Mouse (Mus musculus) erythroblast, embryonic 14.5 days (primary cell): ENCODE results near the gene Adh5. TPM values are rescaled to one million over a fixed set of nuclear protein-coding genes. Genes with fewer than 3 reads are reported as not detected.

Experiments
- H3K27me3 ChIP-seq: 2 replicates; pipeline ENCODE4 v1.6.1; 2012; ENCODE audit warnings: inconsistent platforms; ENCODE audit not compliant: control insufficient read depth
- H3K36me3 ChIP-seq: 2 replicates; pipeline ENCODE4 v1.6.1; 2012; ENCODE audit warnings: mild to moderate bottlenecking, inconsistent platforms; ENCODE audit not compliant: control insufficient read depth
- H3K4me1 ChIP-seq: 2 replicates; pipeline ENCODE4 v1.6.1; 2012; ENCODE audit warnings: inconsistent platforms; ENCODE audit not compliant: control insufficient read depth
- H3K4me3 ChIP-seq: replicated peaks from 2 replicates; pipeline ENCODE3; 2012; ENCODE audit warnings: moderate library complexity, mild to moderate bottlenecking, inconsistent platforms
- H3K9me3 ChIP-seq: 2 replicates; pipeline ENCODE4 v1.6.1; 2012; ENCODE audit warnings: low read length, inconsistent platforms, mixed read lengths; ENCODE audit not compliant: control insufficient read depth
- GATA1 ChIP-seq: IDR thresholded peaks from 2 replicates; pipeline ENCODE4 v1.6.1; 2012; ENCODE audit warnings: low read length, inconsistent platforms, mixed read lengths
- TAL1 ChIP-seq: IDR thresholded peaks from 3 replicates; pipeline ENCODE4 v1.6.1; 2012; ENCODE audit warnings: low read length, inconsistent platforms, mixed read lengths
- polyA plus RNA-seq: library from polyadenylated mRNA; stranded (reverse); fragments of >175 nt; gene quantifications from 2 replicates; pipeline ENCODE4 v1.2.3, GENCODE M21; 2012

Gene Adh5
- polyA plus RNA-seq, 1 experiment, result 0.34 TPM

DNA sequence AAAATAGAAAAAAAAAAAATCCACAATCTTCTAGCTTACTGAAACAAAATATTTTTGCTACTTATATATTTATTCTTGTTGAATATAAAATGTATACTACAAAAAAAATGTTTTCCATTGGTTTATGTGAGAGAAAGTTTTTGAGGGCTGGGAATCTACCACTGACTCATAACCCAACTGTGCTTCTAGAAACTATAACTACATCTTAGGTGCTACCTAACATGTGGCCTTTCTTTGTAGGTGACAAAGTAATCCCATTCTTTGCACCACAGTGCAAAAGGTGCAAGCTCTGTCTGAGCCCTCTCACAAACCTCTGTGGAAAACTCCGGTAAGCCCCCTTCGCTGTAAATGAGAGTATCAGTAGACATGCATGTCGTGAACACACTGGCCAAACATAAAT, 22.5 kb upstream of the Adh5 start:
- H3K27me3 ChIP-seq, result no peaks in the 10 kb centered on the region
- no peaks in the 10 kb centered on the region for H3K36me3 ChIP-seq
- no peak for TF ChIP-seq GATA1
- TF ChIP-seq TAL1, result no peak
- no peak overlapping the region for H3K4me3 ChIP-seq
- H3K4me1 ChIP-seq, result no peaks in the 10 kb centered on the region
- H3K9me3 ChIP-seq, result no peaks in the 10 kb centered on the region

DNA sequence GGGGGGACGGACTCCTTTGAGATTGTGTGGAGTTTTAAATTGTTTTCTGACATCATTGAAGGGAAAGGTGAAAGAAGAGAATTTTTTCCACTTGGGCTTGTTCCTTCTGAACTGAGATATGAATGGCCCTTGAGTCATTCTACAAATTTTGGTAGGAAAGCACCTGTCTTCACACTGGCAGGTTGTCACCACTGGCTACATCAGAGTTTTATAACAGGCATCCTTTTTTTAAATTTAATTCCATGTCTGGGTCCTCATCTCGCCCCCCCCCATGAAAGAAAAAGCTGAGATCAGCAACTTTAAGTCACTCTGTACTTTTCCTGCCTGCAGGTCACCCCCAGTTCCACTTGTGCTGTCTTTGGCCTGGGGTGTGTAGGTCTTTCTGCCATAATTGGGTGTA, 19.2 kb upstream of the Adh5 start:
- TF ChIP-seq GATA1 (no peak), TAL1 (no peak)

DNA sequence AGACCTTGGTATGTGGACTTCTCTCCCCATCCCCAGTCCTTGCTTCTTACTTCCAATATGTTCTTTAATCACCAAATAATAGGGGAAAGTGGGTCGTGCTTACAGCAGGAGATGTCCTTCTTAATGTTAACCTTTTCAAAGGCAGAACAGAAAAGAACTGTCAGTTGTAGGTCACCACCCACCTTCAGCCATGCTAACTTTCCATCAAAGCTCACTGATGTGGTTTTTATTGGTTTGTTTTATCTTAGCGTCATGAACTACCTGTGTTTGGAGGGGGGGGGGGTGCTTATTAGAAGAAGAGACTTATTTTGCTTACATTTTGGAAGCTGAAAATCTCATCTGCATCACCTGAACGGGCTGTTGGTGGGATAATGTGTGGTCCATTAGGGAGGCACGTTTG, 18.6 kb upstream of the Adh5 start:
- TF ChIP-seq GATA1 (no peak), TAL1 (no peak)
- H3K36me3 ChIP-seq, result no peaks in the 10 kb centered on the region
- H3K9me3 ChIP-seq, result no peaks in the 10 kb centered on the region
- H3K4me3 ChIP-seq, result no peak overlapping the region
- no peaks in the 10 kb centered on the region for H3K4me1 ChIP-seq
- no peaks in the 10 kb centered on the region for H3K27me3 ChIP-seq

More for the DNA sequence above, 19.2 kb upstream of the Adh5 start:
- Histone ChIP-seq H3K4me3 (no peak overlapping the region), H3K36me3 (no peaks in the 10 kb centered on the region), H3K27me3 (no peaks in the 10 kb centered on the region), H3K4me1 (no peaks in the 10 kb centered on the region), H3K9me3 (no peaks in the 10 kb centered on the region)

DNA sequence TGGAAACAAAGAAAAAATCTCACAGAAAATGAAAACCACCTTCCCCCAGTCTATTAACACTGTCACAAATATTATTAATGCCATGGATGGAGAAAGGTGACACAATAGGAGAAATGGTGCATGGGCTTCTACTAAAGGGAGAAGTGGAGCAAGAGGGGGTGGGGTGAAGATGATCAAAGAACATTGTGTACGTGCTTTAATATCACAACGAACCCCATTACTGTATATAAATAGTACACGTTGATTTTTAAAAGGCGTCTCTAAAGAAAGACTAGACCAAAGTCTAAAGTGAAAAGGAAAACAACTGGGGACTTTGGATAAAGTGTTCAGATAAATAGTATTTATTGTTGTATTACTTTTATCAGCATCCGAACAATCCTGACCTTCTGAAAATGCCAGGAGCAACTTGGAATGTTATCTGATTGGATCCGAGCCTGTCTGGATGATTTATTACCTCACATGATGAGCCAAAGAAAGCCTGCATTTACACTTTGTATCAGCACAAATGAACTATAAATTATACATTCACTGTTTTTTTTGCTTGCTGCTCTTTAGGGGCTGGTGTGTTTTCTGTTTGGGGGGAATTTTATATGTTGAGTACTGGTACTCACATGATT, 12.4 kb upstream of the Adh5 start:
- Histone ChIP-seq H3K36me3 (no peaks in the 10 kb centered on the region), H3K9me3 (no peaks in the 10 kb centered on the region), H3K27me3 (no peaks in the 10 kb centered on the region), H3K4me1 (no peaks in the 10 kb centered on the region), H3K4me3 (no peak overlapping the region)
- TF ChIP-seq GATA1 (no peak), TAL1 (no peak)

DNA sequence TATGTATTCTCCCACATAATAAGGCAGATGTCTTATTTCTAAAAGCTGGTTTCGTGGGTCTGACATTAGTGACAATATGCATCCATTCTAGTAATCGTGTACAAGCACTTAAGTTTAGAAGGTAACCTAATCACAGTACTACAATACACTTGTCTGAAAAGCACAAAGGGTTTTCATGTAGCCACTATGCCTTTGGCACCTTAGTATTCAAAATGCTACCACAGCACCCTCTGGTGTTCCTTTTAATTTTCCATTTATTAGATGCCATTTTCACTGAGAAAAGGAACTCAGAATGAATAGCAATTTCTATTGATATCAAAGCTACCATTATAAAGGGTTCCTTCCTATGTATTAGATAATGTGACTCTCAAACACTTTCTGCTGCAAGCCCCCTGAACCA, 11.1 kb upstream of the Adh5 start:
- Histone ChIP-seq H3K9me3 (no peaks in the 10 kb centered on the region), H3K4me3 (no peak overlapping the region), H3K36me3 (no peaks in the 10 kb centered on the region), H3K4me1 (no peaks in the 10 kb centered on the region), H3K27me3 (no peaks in the 10 kb centered on the region)
- TF ChIP-seq TAL1, result no peak
- no peak for TF ChIP-seq GATA1

DNA sequence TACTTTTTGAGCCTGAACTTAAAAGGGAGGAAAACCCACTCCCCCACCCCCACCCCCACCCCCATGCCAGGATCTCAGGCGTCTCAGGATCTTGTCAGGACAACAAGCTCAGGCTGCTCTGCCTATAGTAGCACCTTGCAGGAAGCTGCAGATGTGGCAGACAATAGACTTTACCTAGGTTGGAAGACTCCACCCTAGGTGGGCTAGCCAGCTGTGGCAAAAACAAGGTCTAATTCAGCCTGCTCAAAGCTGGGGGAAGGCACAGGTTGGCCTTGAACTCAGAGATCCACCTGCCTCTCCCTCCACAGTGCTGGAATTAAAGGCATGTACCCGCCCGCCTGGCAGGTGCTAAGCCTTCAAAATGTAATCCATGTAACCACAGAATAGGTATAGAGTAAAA, 4.2 kb upstream of the Adh5 start:
- Histone ChIP-seq H3K36me3 (no peaks in the 10 kb centered on the region), H3K9me3 (no peaks in the 10 kb centered on the region), H3K4me3 (no peak overlapping the region), H3K27me3 (no peaks in the 10 kb centered on the region), H3K4me1 (peaks cover 17% of the 10 kb centered on the region)
- TF ChIP-seq GATA1 (no peak), TAL1 (no peak)

DNA sequence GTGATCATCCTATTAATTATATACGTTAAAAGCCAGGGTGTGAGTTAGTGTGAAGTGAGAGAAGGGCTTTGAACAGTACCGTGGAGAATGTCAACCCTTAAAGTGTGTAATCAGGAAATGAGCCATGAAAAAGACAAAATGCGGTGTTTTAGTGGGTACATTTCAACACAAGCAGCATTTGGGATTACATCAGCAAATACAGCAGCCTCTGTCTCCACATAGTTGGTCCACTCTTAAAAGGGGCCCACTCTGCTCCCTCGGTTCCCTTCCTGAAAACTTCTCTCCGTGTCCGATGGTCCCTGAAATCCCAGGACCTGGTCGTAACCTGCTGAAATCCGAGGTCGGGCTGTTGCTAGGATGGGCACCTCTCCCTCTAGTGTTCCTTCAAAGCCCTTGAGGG, 690 bp upstream of the Adh5 start:
- H3K27me3 ChIP-seq, result no peaks in the 10 kb centered on the region
- H3K36me3 ChIP-seq, result peaks cover 22% of the 10 kb centered on the region
- H3K9me3 ChIP-seq, result no peaks in the 10 kb centered on the region
- H3K4me1 ChIP-seq, result peaks cover 24% of the 10 kb centered on the region
- peak overlapping the region; percentile 94 for H3K4me3 ChIP-seq
- TF ChIP-seq TAL1 (no peak), GATA1 (no peak)

DNA sequence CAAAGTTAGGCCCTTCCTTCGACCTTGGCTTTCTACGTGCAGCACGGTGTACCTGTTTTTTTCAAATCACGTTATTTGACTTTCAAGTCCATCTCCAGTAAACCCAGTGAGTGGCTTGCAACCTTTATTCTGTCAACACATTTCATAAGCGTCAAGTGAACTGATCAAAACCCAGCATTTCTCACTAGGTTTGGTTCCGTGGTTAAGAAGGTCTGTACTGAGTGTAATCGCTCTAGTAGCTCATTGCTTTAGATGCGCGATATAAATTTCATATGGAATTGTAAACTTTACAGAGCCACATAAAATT, 525 bp downstream of the Adh5 start:
- TF ChIP-seq TAL1 (no peak), GATA1 (no peak)
- Histone ChIP-seq H3K4me1 (peaks cover 24% of the 10 kb centered on the region), H3K9me3 (no peaks in the 10 kb centered on the region), H3K27me3 (no peaks in the 10 kb centered on the region), H3K4me3 (peak overlapping the region; percentile 94), H3K36me3 (peaks cover 32% of the 10 kb centered on the region)

DNA sequence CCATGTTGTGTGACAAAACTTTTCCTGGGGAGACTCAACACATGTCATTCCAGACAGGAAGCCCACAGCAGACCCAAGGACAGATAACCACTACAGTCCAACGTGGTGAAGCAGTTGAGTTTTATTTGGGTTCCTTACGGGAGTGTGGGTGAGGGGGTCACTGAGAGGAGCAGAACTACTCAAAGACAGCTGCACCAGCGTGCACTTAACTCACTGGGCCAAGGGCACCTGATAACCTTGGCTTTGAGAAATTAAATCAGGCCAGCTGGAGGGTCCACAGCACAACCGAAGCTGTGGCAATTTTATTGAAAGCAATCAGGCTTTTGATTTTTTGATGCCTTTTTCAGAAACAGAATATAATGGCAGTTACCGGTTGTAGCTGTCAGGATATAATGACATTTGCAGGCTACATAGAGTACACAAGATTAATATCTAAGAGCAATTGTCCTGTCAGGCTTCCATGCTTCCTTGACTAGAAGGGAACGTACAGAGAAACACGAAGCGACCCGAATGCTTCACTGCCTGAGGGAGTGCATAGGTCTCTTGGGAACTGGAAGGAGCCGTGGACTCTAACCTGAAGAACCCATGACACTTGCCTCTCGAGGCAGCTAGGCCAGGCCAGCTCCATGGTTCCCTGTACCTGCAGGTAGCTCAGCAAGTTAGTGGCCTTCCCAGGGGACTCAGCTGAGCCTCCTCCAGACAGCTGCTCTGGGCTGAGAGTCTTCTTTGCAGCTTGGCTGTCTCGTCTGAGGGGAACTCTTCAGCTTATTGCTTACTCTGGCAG, 5.4 kb downstream of the Adh5 start:
- no peak for TF ChIP-seq TAL1
- TF ChIP-seq GATA1, result no peak

More for the DNA sequence above, 5.4 kb downstream of the Adh5 start:
- no peak overlapping the region for H3K4me3 ChIP-seq
- peaks cover 12% of the 10 kb centered on the region for H3K4me1 ChIP-seq
- no peaks in the 10 kb centered on the region for H3K27me3 ChIP-seq
- H3K9me3 ChIP-seq, result no peaks in the 10 kb centered on the region
- peaks cover 73% of the 10 kb centered on the region for H3K36me3 ChIP-seq
